Mouse (Mus musculus) limb, embryonic 12.5 days (tissue): Measurements from ENCODE around the gene 1700102P08Rik. TPM values are rescaled to one million over a fixed set of nuclear protein-coding genes. Genes with fewer than 3 reads are reported as not detected.

Source experiments
- ATAC-seq: fragments of 200-750 bp; cut with Nextera tagmentation; 2 replicates; pipeline ENCODE4 v1.8.0; 2017; ENCODE audit warnings: low read depth, moderate TSS enrichment; ENCODE audit not compliant: insufficient number of reproducible peaks, insufficient read depth, low FRiP score, low TSS enrichment
- H3K27ac ChIP-seq: fragments of 300-500 bp; sonication (generic); 2 replicates; pipeline ENCODE4 v1.5.1; 2016; ENCODE audit warnings: mild to moderate bottlenecking, moderate library complexity
- H3K27me3 ChIP-seq: fragments of 300-500 bp; sonication (generic); 2 replicates; pipeline ENCODE4 v1.6.1; 2016; ENCODE audit warnings: mild to moderate bottlenecking, moderate library complexity
- H3K36me3 ChIP-seq: fragments of 300-500 bp; sonication (generic); 2 replicates; pipeline ENCODE4 v1.6.1; 2016; ENCODE audit warnings: mild to moderate bottlenecking, moderate library complexity
- H3K4me1 ChIP-seq: fragments of 300-500 bp; sonication (generic); replicated peaks from 2 replicates; pipeline ENCODE4 v1.6.1; 2016
- H3K4me2 ChIP-seq: fragments of 300-500 bp; sonication (generic); 2 replicates; pipeline ENCODE4 v1.6.1; 2016; ENCODE audit warnings: mild to moderate bottlenecking, moderate library complexity
- H3K4me3 ChIP-seq: fragments of 300-500 bp; sonication (generic); replicated peaks from 2 replicates; pipeline ENCODE4 v1.5.1; 2016; ENCODE audit warnings: mild to moderate bottlenecking
- H3K9ac ChIP-seq: fragments of 300-500 bp; sonication (generic); replicated peaks from 2 replicates; pipeline ENCODE4 v1.6.1; 2016; ENCODE audit warnings: mild to moderate bottlenecking, moderate library complexity
- H3K9me3 ChIP-seq: fragments of 300-500 bp; sonication (generic); 2 replicates; pipeline ENCODE4 v1.6.1; 2016; ENCODE audit warnings: mild to moderate bottlenecking, moderate library complexity
- WGBS: fragments of 180-500 bp; shearing (Covaris S2); methylation state at CpG from one replicate; pipeline ENCODE4 v1.1.7; 2016; 5-methylcytosine and 5-hydroxymethylcytosine counted together
- polyA plus RNA-seq: library from polyadenylated mRNA; unstranded; fragments of >200 nt; fragmentation: Nextera tagmentation; extraction: Ambion mirVana; gene quantifications from 2 replicates; pipeline ENCODE4 v1.2.1, GENCODE M21; 2016

1700102P08Rik gene
- 0.81 and 0.91 TPM in 2 replicates for polyA plus RNA-seq

DNA sequence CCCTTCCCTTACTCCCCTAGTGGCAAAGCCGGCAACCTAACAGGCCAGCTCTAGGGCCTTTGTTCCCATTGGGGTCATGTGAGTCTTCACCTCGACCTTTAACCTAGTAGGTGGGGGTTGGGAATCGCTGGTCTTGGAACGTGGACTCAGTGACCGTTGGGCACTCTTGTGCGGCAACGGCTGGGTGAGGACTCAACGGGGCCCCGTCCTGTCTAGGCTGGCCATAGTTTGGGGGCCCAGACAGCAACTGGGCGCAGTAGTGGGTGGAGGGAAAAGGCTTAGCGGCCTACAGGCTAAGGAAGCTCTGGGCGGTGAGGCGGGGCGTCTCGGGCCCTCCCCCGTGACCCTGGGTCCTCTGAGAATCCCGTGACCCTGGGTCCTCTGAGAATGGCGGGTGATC, at the start of gene 1700102P08Rik:
Gene 1700102P08Rik, plus strand, starts transcription at position 130 of the 400 bp plus-strand sequence.
- 72% methylated on average over 18 of the region's 18 CpGs for WGBS

DNA sequence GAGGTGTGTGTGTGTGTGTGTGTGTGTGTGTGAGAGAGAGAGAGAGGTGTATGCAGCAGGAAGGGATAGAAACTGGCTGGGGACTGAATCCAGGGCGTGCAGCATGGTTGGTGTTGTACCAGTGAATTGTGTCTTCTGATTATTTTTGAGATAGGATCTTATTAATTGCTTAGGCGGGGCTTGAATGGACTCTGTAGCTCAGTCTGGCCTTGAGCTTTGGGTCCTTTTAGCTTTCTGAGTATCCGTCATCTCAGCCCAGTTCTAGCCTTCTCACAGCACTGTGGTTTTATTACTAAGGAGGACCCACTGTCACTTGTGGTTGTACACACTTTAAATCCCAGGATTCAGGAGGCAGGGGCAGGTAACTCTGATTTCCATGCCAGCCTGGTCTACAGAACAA, 49.3 kb upstream of the 1700102P08Rik start:
- WGBS = 78% methylated on average over 3 of the region's 3 CpGs
- H3K27ac ChIP-seq = no peak overlapping the region
- no peak overlapping the region for H3K4me2 ChIP-seq
- peaks cover 4% of the 10 kb centered on the region; the same call in 1 of the 2 replicates for H3K36me3 ChIP-seq
- ATAC-seq = no peak
- H3K9me3 ChIP-seq = no peaks in the 10 kb centered on the region
- H3K27me3 ChIP-seq = no peaks in the 10 kb centered on the region
- H3K4me1 ChIP-seq = peaks cover 27% of the 10 kb centered on the region
- no peak overlapping the region for H3K4me3 ChIP-seq
- H3K9ac ChIP-seq = no peak overlapping the region

More for the DNA sequence above, at the start of gene 1700102P08Rik:
- Histone ChIP-seq H3K4me2 (no peak within 1 kb of the TSS), H3K27ac (no peak within 1 kb of the TSS), H3K9me3 (no peaks in the 10 kb centered on the region), H3K27me3 (no peaks in the 10 kb centered on the region), H3K4me3 (no peak within 1 kb of the TSS), H3K36me3 (peaks cover 65% of the 10 kb centered on the region), H3K9ac (no peak within 1 kb of the TSS), H3K4me1 (no peaks in the 10 kb centered on the region)
- ATAC-seq = no peak

DNA sequence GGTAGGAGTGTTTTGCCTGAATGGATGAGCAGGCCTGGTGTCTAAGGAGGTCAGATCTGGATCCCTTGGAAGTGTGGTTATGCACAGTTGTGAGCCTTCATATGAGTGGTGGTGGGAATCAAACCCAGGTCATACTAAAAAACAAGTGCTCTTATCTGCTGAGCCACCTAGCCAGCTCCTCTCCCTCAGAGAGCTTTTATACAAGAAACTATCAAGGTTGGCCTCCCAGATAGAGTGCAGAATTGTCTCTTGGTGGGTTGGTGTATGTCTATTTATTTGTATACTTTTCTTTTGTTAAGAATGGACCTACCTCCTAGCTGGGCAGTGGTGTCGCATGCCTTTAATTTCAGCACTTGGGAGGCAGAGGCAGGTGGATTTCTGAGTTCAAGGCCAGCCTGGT, 48.8 kb upstream of the 1700102P08Rik start:
- no peak overlapping the region for H3K4me2 ChIP-seq
- H3K4me3 ChIP-seq = no peak overlapping the region
- H3K27ac ChIP-seq = no peak overlapping the region
- H3K9me3 ChIP-seq = no peaks in the 10 kb centered on the region
- H3K9ac ChIP-seq = no peak overlapping the region
- WGBS = 89% methylated on average over 1 of the region's 1 CpGs
- H3K36me3 ChIP-seq = peaks cover 4% of the 10 kb centered on the region; the same call in 1 of the 2 replicates
- no peaks in the 10 kb centered on the region for H3K27me3 ChIP-seq
- peaks cover 27% of the 10 kb centered on the region for H3K4me1 ChIP-seq
- ATAC-seq = no peak

DNA sequence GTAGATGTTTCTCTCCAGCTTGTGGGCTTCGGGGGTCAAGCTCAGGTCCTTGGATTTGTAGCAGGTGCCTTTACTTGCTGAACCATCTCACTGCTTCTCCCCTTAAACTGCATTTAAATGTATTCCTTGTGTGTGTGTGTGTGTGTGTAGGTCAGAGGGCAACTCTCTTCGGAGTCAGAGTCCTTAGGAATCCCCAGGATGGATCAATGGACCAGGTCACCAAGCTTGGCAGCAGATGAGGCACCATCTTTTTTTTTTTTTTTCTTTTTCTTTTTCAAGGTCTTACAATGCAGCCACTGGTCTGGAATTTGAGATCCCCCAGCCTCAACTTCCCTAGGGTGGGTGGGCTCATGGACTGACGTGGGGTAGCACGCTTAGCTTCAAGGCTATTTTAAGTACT, 48.1 kb upstream of the 1700102P08Rik start:
- H3K4me1 ChIP-seq = peaks cover 33% of the 10 kb centered on the region
- H3K9me3 ChIP-seq = no peaks in the 10 kb centered on the region
- H3K4me3 ChIP-seq = no peak overlapping the region
- peaks cover 4% of the 10 kb centered on the region; the same call in 1 of the 2 replicates for H3K36me3 ChIP-seq
- H3K27me3 ChIP-seq = no peaks in the 10 kb centered on the region
- 80% methylated on average over 4 of the region's 4 CpGs for WGBS
- no peak overlapping the region for H3K4me2 ChIP-seq
- H3K27ac ChIP-seq = no peak overlapping the region
- H3K9ac ChIP-seq = no peak overlapping the region
- no peak for ATAC-seq

DNA sequence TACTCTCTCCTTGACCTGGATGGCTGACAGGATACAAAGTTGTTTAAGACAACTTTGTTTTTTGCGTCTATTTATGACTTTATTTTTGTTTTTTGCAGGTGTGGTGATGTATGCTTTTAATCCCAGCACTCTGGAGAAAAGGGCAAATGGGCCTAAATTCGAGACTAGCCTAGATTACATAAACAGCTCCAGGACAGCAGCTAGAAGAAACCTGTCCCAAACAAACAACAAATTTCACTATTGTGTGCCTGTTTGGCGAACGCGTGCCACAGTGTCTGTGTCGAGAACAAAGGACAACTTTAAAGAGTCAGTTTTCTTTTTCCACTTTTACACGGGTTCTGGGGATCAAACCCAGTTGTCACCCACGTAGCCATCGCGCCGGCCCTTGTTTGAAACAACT, 45.6 kb upstream of the 1700102P08Rik start:
- ATAC-seq = no peak
- H3K4me3 ChIP-seq = peak overlapping the region; percentile 88
- no peaks in the 10 kb centered on the region for H3K9me3 ChIP-seq
- H3K36me3 ChIP-seq = peaks cover 22% of the 10 kb centered on the region
- peaks cover 20% of the 10 kb centered on the region for H3K4me1 ChIP-seq
- H3K9ac ChIP-seq = peak overlapping the region; percentile 91
- peak overlapping the region; percentile 84 for H3K4me2 ChIP-seq
- WGBS = 7% methylated on average over 11 of the region's 11 CpGs
- H3K27me3 ChIP-seq = no peaks in the 10 kb centered on the region
- peak overlapping the region; percentile 98 for H3K27ac ChIP-seq

DNA sequence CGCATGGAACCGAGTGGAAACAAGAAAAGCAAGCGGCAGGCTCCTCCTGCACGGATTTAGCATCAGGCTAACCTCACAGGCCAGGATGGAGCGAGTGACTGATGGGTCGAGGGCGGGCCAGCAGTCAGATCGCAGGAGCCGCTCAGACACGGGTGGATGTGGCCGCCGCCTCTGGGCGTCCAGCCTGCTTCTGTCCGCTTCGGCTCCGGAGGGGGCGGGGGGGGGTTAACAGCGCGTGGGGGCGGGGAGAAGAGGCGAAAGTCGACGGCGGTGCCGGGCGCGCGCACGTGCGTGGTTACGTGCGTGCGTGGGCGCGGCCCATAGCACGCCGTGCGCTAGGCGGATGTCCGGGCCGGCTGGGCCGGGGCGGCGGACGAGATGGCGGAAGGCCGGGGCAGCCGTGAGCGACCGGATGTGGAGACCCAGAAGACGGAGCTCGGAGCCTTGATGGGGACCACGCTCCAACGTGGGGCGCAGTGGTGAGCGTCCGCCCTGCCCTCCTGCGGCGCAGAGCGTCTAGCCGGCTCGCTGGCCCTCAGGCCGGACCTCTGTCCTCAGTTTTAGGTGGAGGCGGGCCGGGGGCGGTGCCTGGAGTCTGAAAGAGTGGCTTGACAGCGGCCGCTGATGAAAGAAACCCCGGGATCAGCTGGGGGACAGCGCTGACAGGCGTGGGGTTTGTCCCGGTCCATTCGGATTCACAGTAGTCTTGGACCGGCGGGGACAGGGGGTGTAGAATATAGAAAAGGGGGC, 44.9 kb upstream of the 1700102P08Rik start, which contains the start of gene Usp4:
Gene Usp4, plus strand, starts transcription at position 314 of the 750 bp plus-strand sequence.
- H3K9ac ChIP-seq = peak within 1 kb of the TSS; percentile 91
- ATAC-seq = peak; percentile 95
- H3K36me3 ChIP-seq = peaks cover 29% of the 10 kb centered on the region
- peak within 1 kb of the TSS; percentile 84 for H3K4me2 ChIP-seq
- WGBS = under 1% methylated on average over 75 of the region's 75 CpGs
- peaks cover 16% of the 10 kb centered on the region for H3K4me1 ChIP-seq
- peak within 1 kb of the TSS; percentile 88 for H3K4me3 ChIP-seq
- H3K9me3 ChIP-seq = no peaks in the 10 kb centered on the region
- H3K27me3 ChIP-seq = no peaks in the 10 kb centered on the region
- peak within 1 kb of the TSS; percentile 98 for H3K27ac ChIP-seq

DNA sequence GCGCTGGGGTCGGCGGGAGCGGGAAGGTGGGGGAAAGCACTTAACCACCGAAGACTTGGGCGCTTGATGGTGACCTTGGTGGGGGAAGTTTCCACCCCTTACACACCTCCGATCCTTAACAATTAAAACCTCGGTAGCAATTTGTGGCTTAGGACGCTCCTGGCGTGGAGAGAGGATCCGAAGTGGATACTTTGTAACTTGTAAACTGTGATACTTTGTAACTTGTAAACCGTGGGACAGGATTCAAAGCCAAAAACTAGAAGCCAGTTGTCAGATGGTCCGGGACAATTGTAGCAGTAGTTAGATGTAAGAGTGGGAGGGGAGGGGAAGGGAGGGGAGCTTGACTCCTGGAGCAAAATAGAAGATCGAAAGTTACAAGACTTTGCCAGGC, 44.3 kb upstream of the 1700102P08Rik start:
- Histone ChIP-seq H3K4me3 (peak overlapping the region; percentile 88), H3K4me1 (peaks cover 16% of the 10 kb centered on the region), H3K36me3 (peaks cover 35% of the 10 kb centered on the region), H3K27me3 (no peaks in the 10 kb centered on the region), H3K9ac (peak overlapping the region; percentile 91), H3K4me2 (peak overlapping the region; percentile 84), H3K9me3 (no peaks in the 10 kb centered on the region), H3K27ac (peak overlapping the region; percentile 98)
- 7% methylated on average over 14 of the region's 14 CpGs for WGBS
- no peak for ATAC-seq

DNA sequence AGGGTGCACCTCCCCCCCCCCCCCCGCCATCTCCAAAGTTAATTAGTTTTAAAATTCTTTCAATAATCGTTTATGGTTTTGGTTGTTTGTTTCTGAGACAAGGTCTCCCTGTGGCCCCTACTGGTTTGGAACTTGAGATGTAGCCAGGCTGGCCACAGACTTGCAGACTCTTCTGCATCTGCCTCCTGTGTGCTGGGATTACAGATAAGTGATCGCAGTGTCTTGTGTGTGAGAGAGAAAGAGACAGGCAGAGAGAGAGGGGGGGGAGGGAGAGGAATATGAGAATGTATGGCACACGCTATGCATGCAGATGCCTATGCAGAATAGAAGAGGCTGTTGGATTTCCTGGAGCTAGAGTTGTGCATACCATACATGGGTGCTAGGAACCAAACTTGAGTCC, 42.9 kb upstream of the 1700102P08Rik start:
- WGBS = 89% methylated on average over 4 of the region's 4 CpGs
- ATAC-seq = no peak
- no peaks in the 10 kb centered on the region for H3K27me3 ChIP-seq
- H3K9me3 ChIP-seq = no peaks in the 10 kb centered on the region
- H3K36me3 ChIP-seq = peaks cover 49% of the 10 kb centered on the region
- H3K27ac ChIP-seq = no peak overlapping the region
- H3K4me2 ChIP-seq = no peak overlapping the region
- peaks cover 16% of the 10 kb centered on the region for H3K4me1 ChIP-seq
- H3K4me3 ChIP-seq = no peak overlapping the region
- no peak overlapping the region for H3K9ac ChIP-seq

DNA sequence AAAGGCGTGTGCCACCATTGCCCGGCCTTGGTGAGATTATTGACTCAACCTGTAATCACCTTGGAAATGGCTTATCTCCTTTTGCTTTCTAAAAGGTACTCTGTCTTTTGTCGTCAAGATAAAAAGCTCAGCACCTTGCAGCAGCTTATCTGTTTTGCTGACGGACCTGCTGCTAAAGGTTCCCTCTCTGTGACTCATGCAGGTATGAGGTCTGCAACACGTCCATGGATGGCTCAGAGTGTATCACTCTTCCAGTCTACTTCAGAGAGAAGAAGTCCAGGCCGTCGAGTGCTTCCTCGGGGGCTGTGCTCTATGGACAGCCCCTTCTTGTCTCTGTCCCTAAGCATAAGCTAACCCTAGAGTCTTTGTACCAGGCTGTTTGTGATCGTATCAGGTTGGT, 14.4 kb upstream of the 1700102P08Rik start:
- Histone ChIP-seq H3K9me3 (no peaks in the 10 kb centered on the region), H3K9ac (no peak overlapping the region), H3K27ac (no peak overlapping the region), H3K36me3 (peaks cover 98% of the 10 kb centered on the region), H3K4me2 (no peak overlapping the region), H3K27me3 (no peaks in the 10 kb centered on the region), H3K4me3 (no peak overlapping the region), H3K4me1 (no peaks in the 10 kb centered on the region)
- WGBS = 91% methylated on average over 9 of the region's 9 CpGs
- ATAC-seq = no peak

DNA sequence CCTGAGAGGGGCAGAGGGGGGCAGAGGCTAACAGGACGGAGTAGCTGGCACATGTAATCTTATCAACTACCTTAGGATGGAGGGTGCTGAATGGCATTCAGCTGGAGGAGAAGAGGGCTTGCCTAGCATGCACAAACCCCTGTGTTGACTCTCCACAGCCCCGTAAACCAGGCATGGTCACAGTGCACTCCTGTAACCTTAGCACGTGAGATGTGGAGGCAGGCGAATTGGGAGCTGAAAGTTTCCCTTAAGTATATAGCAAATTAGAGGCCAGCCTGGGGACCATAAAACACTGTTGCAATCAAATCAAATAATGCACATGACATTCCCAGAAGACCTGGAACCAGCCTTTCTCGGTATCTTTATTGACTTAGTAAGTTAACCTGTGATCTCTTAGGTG, 13.9 kb upstream of the 1700102P08Rik start:
- Histone ChIP-seq H3K9me3 (no peaks in the 10 kb centered on the region), H3K27me3 (no peaks in the 10 kb centered on the region), H3K9ac (no peak overlapping the region), H3K27ac (no peak overlapping the region), H3K36me3 (peaks cover 98% of the 10 kb centered on the region), H3K4me2 (no peak overlapping the region), H3K4me1 (no peaks in the 10 kb centered on the region), H3K4me3 (no peak overlapping the region)
- 81% methylated on average over 5 of the region's 5 CpGs for WGBS
- ATAC-seq = no peak

DNA sequence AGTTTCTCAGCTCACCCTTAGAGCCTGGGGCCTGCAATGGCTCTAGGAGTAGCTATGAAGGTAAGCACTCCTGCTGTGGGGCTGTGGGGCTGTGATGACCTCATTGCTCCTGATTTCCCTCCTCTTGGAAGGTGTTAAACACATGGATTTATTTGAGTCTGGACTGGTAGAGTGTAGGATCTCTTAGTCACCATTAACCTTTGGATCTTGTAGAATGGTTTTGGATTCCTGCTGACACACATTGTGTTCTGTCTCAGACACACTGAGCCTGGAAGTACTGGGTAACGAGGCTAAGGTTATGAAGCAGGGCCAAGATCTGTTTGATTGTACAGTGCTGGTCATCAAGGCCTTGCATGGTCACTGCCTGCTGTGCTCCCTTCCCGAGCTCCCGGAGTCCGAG, 13.3 kb upstream of the 1700102P08Rik start:
- 86% methylated on average over 4 of the region's 4 CpGs for WGBS
- Histone ChIP-seq H3K27ac (no peak overlapping the region), H3K9me3 (no peaks in the 10 kb centered on the region), H3K36me3 (peaks cover 98% of the 10 kb centered on the region), H3K4me1 (no peaks in the 10 kb centered on the region), H3K9ac (no peak overlapping the region), H3K4me2 (no peak overlapping the region), H3K4me3 (no peak overlapping the region), H3K27me3 (no peaks in the 10 kb centered on the region)
- ATAC-seq = no peak

DNA sequence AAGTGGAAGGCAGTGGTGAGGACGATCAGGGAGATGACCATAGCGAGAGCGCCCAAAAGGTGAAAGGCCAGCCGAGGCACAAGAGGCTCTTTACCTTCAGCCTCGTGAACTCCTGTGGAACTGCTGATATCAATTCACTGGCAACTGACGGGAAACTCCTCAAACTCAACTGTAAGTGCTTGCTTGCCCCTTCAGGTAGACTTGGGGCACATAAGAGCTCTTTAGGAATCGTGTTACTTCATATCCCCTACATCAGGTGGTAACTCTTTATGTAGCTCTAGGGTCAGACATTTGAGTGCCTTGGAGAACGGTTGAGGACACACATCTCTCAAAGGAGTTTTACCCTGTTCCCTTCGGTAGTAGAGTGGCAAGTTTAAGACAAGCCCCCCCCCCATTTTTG, 11.2 kb upstream of the 1700102P08Rik start:
- Histone ChIP-seq H3K4me3 (no peak overlapping the region), H3K36me3 (peaks cover 99% of the 10 kb centered on the region), H3K9me3 (no peaks in the 10 kb centered on the region), H3K27ac (no peak overlapping the region), H3K4me1 (no peaks in the 10 kb centered on the region), H3K27me3 (no peaks in the 10 kb centered on the region), H3K9ac (no peak overlapping the region), H3K4me2 (no peak overlapping the region)
- ATAC-seq = no peak
- WGBS = 94% methylated on average over 9 of the region's 9 CpGs
